Mouse (Mus musculus) cerebellum, adult (tissue): ENCODE results near the gene Olfr862.

ENCODE experiments used
- ATAC-seq: cut with Nextera tagmentation; 2 replicates; pipeline ENCODE4 v1.9.2; 2017; ENCODE audit warnings: mild to moderate bottlenecking, moderate library complexity, mixed read lengths; ENCODE audit not compliant: insufficient number of reproducible peaks, low FRiP score, low TSS enrichment

Olfr862 gene

DNA sequence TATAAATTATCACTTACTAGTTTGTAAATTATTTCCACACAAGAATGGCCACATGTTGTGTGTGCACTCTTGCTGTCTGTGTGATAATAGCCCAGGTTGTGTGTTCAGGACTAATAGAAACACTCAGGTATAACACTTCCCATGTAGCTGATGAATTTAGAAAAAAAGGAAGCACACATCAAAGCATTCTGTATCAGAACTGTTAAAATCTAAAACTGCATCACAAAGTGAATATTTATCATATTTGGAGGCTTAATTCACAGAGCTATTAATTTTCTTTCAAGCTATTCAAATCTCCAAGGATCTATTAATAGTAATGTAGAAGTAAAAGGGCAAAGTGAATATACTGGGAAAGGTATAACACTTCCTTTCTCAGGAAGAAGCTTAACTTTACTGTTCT lies at the start of gene Olfr862:
Gene Olfr862, minus strand, starts transcription at position 101 of the 400 bp plus-strand sequence.
- ATAC-seq: no peak

DNA sequence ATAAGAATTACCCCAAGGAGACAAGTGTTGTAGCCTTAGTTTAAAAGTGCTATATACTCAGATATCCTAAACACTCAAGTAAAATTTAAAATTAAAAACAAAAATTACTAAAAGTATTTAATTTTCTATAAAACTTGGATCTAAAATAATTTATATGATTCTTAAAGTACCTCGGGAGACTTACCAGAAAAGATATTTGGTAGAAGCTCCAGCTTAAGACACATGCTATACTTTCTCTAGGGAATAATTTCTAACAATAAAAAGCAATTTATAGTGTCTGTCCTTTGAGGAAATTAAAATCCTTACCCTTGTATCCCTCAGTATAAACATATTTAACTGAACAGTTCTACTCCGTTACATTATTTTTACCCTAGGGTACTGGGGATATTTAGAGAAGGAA lies 28.8 kb upstream of the Olfr862 start, which contains the start of gene Olfr77:
Gene Olfr77, plus strand, starts transcription at position 301 of the 400 bp plus-strand sequence.
- no peak for ATAC-seq

DNA sequence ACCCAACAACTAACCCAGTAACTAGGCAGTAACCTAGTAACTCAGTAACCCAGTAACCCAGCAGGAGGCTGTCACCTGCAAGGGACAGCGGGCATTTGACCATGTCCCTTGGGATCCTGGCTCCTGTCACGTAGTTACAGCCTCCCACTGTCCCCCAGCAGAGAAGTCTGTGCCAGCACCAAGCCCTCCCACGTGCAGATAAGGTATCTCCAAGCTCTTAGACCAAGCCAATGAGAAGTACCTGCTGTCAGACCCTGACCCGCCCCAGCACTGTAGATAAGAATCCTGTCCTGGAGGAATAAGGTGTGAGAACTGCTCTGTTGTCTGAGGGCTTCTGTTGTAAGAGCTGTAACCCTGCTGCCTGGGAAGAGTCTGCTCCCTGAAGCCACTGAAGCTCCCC lies 23.4 kb upstream of the Olfr862 start:
- no peak for ATAC-seq

DNA sequence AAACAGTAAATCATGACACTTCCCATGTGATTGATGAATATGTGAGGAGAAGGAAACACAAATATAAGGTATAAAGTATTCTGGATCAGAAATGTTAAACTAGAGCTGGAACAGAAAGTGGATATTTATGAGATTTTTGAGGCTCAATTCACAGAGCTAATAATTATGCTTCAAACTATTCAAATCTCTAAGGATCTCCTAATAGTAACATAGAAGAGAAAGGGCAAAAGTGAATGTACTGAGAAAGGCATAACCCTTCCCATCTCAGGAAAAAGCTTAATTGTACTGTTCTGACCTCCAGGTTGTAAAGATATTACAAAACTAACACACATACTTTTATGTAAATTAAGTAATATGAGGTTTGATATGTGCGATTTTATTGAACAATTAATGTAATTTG lies 38.2 kb downstream of the Olfr862 start, which contains the start of gene Olfr860:
Gene Olfr860, minus strand, starts transcription at position 101 of the 400 bp plus-strand sequence.
- ATAC-seq: no peak
